Mouse (Mus musculus) G1E-ER4 (cell line): ENCODE data around the gene Alkbh1. TPM values are rescaled to one million over a fixed set of nuclear protein-coding genes. Genes with fewer than 3 reads are reported as not detected.

Experiments used
- GATA1 ChIP-seq: IDR thresholded peaks from one replicate; pipeline ENCODE4 v1.8.0; 2012; ENCODE audit warnings: low read length, inconsistent platforms
- polyA plus RNA-seq: library from polyadenylated mRNA; stranded (reverse); fragments of >175 nt; gene quantifications from 2 replicates; pipeline ENCODE4 v1.2.3, GENCODE M21; 2012

Alkbh1 gene
- polyA plus RNA-seq, result 26.5 and 30.5 TPM in 2 replicates

DNA sequence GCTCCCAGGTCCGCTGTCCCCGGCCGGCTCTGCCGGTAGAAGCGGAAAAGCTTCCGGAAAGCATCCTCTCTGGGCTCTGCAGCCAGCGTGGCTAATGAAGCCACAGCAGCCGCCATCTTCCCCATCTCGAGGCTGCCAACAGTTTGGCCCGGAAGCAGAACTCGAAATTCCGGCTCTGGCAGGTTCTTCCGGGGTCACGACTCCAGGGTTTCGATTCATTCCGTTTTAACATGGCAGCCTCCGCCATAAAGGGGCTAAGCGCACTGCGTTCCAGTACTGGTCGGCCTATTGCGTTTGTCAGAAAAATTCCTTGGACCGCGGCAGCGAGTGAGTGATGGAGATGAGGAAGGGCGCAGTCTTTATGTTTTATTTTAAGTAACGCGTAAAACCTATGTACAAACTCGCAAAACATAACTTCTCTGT, at the start of gene Alkbh1, which contains the start of gene Slirp:
Alkbh1 (minus strand) TSS at position 318 of the 423 bp plus-strand sequence.
Slirp (plus strand) TSS at position 197 of the 423 bp plus-strand sequence.
- no peak for TF ChIP-seq GATA1

- TF ChIP-seq GATA1, result no peak
Observed at GRCm38 (mm10) chr12:87474756-87475155, 30.9 kb upstream of the Alkbh1 start.

GRCm38 (mm10) chr12:87471964-87472786, 28.4 kb upstream of the Alkbh1 start, which contains the start of gene Snw1:
Gene Snw1 (minus strand): TSS chr12:87472274.
- no peak for TF ChIP-seq GATA1

DNA sequence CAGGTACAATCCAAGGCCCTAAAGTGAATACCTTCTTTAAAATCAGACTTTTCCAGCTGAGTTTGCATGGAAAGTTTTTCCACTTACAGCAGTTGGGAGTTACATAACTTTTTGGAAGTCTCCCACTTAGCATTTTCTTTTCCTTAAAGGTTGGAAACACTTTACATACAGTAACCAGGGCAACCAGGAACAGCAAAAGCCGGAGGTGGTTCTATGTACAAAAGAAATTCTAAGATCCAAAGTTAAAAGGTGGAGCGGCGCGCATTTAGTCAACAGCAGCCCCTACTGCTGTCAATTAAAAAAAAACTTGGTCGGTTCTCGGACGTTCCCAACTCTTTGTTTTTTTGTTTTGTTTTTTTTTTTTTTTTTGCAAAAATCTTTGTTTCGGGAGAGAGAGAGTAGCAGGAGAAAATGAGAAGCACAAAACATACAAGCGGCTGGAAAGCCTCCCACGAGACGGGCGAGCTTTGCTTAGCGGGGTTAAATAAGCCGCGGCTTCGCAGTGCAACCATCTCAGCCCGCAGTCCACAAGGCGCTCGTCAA, 27.7 kb upstream of the Alkbh1 start:
- no peak for TF ChIP-seq GATA1

DNA sequence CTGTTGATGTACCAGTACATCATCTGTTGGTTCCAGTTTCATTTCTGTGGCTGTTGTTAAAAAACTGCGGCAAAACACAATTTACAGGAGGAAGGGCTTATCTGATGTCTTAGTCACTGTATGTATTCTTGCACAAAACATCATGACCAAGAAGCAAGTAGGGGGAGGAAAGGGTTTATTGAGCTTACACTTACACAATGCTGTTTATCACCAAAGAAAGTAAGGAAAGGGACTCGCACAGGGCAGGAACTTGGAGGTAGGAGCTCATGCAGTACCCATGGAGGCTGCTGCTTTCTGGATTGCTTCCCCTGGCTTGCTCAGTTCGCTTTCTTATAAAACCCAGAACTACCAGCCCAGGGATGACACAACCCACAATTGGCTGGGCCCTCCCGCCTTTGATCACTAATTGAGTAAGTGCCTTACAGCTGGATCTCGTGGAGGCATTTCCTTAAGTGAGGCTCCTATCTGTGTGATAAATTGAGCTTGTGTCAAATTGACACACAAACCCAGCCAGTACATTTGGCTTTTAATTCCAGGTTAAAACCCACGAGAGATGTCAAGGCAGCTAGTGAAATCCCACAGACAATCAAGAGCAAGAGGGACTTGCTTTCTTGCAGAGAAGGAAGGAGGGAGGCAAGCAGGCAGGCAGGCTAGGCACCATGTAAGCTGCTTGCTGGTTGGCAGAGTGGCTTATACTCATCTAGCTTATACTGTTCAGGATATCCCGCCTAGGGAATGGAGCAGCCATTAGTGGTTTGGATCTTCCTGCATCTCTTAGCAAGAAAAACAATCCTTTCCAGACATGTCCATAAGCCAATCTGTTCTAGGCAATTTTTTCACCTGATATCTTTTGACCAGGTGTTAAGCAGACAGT, 26.7 kb upstream of the Alkbh1 start:
- TF ChIP-seq GATA1, result no peak

- TF ChIP-seq GATA1, result no peak
Observed at GRCm38 (mm10) chr12:87464678-87465297, 21.0 kb upstream of the Alkbh1 start.

GRCm38 (mm10) chr12:87449456-87449855, 5.6 kb upstream of the Alkbh1 start:
- TF ChIP-seq GATA1, result no peak

DNA sequence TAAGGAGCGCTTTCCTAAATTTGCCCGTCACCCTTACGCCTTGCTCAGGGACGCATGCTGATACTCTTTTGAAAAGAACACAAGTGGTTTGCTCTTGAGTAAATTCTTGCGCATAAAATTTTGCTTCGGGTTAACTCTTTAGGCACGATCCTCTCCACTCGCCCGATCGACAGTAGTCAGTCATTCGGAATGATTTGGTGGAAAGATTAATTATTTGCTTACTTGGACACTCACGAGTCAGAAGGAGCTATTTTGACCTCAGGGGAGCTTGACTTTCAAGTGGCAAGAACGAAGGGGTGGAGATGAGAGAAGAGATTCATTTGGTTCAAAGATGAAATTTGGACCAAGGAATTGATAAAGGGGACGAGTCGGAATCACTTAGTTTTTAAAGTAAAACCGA, 394 bp upstream of the Alkbh1 start:
- no peak for TF ChIP-seq GATA1

DNA sequence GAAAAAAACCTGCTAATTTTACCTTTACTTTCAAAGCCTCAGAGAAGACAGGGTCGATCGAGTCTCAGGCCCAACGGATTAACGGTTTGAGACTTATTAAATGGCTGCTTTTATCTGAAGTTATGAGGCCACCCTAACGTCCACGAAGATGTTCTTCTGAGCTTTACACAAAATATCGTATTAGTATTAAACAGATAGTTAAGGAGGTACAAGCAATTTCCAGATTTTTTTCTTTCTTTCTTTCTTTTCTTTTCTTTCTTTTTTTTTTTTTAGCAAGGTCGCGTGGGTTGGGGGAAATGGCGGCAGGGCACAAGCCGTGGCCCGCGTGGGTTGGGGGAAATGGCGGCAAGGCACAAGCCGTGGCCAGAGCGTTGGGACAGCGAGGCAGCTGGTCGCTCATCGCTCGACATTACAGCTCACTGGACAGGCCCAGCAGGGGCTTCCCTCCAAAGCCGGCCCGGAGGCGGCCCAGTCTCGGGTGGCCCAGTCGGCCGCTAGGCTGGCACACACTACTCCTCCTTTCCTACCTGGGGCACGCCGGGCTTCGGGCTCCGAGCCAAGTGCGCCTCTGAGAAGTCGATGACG, 610 bp downstream of the Alkbh1 start:
- no peak for TF ChIP-seq GATA1

DNA sequence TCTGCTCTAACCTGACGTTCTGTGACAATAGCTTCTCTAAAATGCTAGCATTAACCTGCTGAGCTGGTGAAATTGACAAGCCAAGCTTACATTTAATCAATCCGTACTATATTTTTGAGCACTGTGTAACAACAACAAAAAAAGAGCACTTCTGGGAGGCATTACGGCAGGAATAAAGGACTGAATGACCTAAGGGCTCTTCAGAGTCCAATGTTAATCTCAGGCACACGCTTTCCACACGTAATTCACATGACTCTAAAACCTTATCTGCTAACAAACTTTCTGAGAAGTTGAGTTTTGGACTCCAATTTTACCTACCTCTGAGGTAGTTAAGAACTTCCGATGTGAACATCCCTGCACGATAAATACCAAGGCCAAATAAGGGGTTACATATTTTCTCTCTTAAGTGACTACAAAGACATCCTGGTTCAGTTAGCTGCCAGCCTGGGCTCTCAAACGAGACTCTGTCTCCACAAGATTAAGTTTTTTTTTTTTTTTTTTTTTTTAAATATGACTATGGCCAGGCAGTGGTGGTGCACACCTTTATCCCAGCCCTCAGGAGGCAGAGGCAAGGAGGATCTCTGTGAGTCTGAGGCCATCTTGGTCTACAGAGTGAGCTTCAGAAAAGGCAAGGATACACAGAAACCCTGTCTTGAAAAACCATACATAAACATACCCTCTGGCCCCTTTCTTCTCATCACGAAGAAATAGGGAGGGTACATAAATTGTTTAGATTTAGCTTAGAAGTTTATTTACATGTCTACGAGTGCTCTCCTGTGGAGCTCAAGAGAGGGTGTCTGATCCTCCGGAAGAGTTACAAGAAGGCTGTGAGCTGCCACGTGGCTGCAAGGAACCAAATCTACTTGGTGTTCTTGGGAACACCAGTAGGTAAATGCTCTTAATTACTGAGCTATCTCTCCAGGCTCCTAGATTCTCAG, 1.4 kb downstream of the Alkbh1 start:
- no peak for TF ChIP-seq GATA1

DNA sequence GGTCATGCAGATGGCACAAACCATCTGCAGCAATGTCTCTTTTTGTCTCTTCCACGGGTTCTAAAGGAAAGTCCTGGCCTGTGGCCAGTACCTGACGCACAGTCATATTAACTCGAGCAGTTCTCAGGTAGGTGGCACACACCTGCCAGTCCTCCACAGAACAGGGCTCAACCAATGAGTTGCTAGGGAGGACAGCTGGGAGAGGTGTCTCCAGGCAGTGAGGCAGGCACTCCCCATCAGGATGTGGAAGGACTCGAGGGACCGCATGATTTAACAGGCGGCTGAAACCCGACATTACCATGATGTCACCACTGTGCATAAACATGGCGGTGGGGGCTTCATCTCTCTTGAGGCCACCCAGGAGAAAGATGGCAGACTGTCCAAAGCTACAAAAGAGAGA, 14.9 kb downstream of the Alkbh1 start:
- TF ChIP-seq GATA1, result no peak

DNA sequence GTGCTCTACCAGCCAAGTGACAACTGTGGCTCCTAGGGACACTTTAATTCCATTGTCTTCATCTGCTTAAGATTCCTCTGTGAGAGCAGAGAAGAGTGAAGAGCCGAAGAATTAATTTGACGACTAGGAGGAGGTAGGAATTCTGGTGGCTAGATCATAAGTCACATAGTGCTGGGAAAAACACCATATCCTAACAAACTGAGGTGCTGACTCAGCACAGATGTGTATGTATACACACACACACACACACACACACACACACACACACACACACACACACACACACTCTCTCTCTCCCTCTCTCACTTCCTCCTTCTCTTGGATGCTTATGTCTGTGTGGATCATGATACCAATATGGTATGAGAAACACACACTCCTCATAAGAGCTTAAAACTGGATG, 15.5 kb downstream of the Alkbh1 start:
- no peak for TF ChIP-seq GATA1

GRCm38 (mm10) chr12:87426354-87427031, 17.3 kb downstream of the Alkbh1 start:
- TF ChIP-seq GATA1, result no peak

DNA sequence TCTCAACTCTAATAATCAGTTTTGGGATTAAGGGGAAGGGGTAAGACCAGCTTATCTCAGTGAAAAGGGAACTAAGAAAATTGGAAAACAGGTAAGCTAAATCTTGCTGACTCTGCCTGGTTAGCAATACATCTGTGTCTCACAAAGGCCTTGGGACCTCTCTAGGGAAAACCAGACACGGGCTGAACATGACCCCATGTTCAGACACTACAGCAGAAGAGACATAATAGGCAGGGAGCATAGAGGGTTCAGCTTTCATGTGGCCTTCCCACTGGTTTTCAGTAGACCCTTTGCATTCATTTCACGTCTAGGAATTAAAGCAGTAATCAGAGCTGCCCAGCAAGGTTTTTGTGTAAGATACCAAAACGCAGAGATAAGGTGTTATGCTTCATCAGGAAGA, 19.3 kb downstream of the Alkbh1 start:
- TF ChIP-seq GATA1, result no peak
